Mouse (Mus musculus): ENCODE measurements at regions not wholly inside any gene's neighbourhood (a gene's known extent, or its start where the extent isn't known, plus 50 kb on each side); places are given as distances from the start of the nearest gene placed in this dataset.
A peak's percentile ranks its signal among the peaks of the same experiment; 100 is the strongest.
"Not testable (repeated sequence)": the region's sequence is repeated elsewhere in the genome, so short reads cannot be mapped to it uniquely, and the experiment has no call there.

DNA sequence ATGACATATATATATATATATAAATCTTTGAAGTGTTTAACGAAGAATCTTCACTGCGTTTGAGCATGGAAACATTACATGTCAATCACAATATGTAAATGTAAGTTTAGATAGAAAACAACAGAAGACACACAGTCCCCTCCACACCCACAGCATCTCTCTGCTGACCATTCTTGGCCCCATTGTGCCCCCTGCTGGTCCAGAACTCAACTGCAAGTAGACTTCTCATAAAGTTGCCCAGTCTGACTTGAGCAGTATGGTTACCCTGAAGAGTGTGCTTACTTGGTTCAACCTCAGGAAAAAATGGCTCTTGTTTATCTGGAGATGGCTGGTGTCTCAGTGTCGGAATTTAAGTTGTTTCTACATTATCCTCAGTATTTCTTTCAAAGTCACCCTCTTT lies 423.3 kb upstream of the Zfp386 start:
- Histone ChIP-seq H3K9me3 (replicated peaks) (peaks cover 19% of the 10 kb centered on the region), H3K27me3 (ENCODE audit: insufficient read depth, low read length) (no peaks in the 10 kb centered on the region), H3K36me3 (replicated peaks) (no peaks in the 10 kb centered on the region), H3K4me1 (ENCODE audit: insufficient read depth, low read depth, low read length) (no peaks in the 10 kb centered on the region), H3K4me3 (ENCODE audit: low read depth, low read length) (no peak overlapping the region)
- ATAC-seq (ENCODE audit: extremely low read depth, insufficient number of reproducible peaks, low FRiP score, poor library complexity, severe bottlenecking), result no peak
- TF ChIP-seq POLR2AphosphoS5 (IDR thresholded peaks at IDR 0.05; ENCODE audit: insufficient replicate concordance, low read depth, low read length), result no peak
- TF ChIP-seq GATA1 (IDR thresholded peaks at IDR 0.05; ENCODE audit: borderline replicate concordance, low read length), result no peak
- no peak for TF ChIP-seq TAL1 (conservative IDR thresholded peaks at IDR 0.05; ENCODE audit: low read depth, low read length)
- no peak for TF ChIP-seq GATA2 (IDR thresholded peaks at IDR 0.05; ENCODE audit: borderline replicate concordance, low read depth, low read length)
- TF ChIP-seq CTCF (IDR thresholded peaks at IDR 0.05; ENCODE audit: low read depth, low read length), result no peak
- DNase-seq (ENCODE audit: low spot score), result no peak

DNA sequence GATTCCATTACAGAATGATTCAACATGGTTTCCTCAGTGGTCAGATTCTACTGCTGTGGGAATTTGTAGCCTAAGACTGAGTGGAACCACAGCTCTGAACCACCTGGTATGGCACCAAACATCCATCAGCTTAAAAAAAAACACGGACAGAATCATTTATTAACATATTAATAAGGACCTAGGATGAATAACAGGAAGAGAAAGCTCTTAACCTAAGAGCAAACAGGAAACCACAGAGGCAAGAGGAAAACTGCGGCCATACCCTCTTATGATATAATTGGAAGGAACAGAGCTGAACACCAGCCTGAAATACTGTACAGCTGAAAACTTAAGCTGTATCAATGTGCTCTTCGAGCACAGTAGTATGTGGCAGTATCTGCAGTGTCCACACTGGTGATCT lies 399.9 kb upstream of the Zfp386 start:
- Histone ChIP-seq H3K27me3 (ENCODE audit: insufficient read depth, low read length) (no peaks in the 10 kb centered on the region), H3K4me3 (ENCODE audit: low read depth, low read length) (no peak overlapping the region), H3K9me3 (replicated peaks) (peaks cover 10% of the 10 kb centered on the region), H3K36me3 (replicated peaks) (no peaks in the 10 kb centered on the region), H3K4me1 (ENCODE audit: insufficient read depth, low read depth, low read length) (no peaks in the 10 kb centered on the region)
- no peak for DNase-seq (ENCODE audit: low spot score)
- TF ChIP-seq GATA1 (IDR thresholded peaks at IDR 0.05; ENCODE audit: borderline replicate concordance, low read length) (no peak), GATA2 (IDR thresholded peaks at IDR 0.05; ENCODE audit: borderline replicate concordance, low read depth, low read length) (no peak), POLR2AphosphoS5 (IDR thresholded peaks at IDR 0.05; ENCODE audit: insufficient replicate concordance, low read depth, low read length) (no peak), TAL1 (conservative IDR thresholded peaks at IDR 0.05; ENCODE audit: low read depth, low read length) (no peak), CTCF (IDR thresholded peaks at IDR 0.05; ENCODE audit: low read depth, low read length) (no peak)
- no peak for ATAC-seq (ENCODE audit: extremely low read depth, insufficient number of reproducible peaks, low FRiP score, poor library complexity, severe bottlenecking)

GRCm38 (mm10) chr12:115648161-115648560 lies 399.4 kb upstream of the Zfp386 start:
- DNase-seq (ENCODE audit: low spot score); H3K4me3 ChIP-seq (ENCODE audit: low read depth, low read length); H3K4me1 ChIP-seq (ENCODE audit: insufficient read depth, low read depth, low read length); ATAC-seq (ENCODE audit: extremely low read depth, insufficient number of reproducible peaks, low FRiP score, poor library complexity, severe bottlenecking); H3K9me3 ChIP-seq (replicated peaks); H3K36me3 ChIP-seq (replicated peaks); H3K27me3 ChIP-seq (ENCODE audit: insufficient read depth, low read length): not testable (repeated sequence)

GRCm38 (mm10) chr12:115655781-115656180 lies 391.7 kb upstream of the Zfp386 start:
- ATAC-seq (ENCODE audit: extremely low read depth, insufficient number of reproducible peaks, low FRiP score, poor library complexity, severe bottlenecking), result no peak
- TF ChIP-seq GATA1 (IDR thresholded peaks at IDR 0.05; ENCODE audit: borderline replicate concordance, low read length) (no peak), GATA2 (IDR thresholded peaks at IDR 0.05; ENCODE audit: borderline replicate concordance, low read depth, low read length) (no peak), TAL1 (conservative IDR thresholded peaks at IDR 0.05; ENCODE audit: low read depth, low read length) (no peak), CTCF (IDR thresholded peaks at IDR 0.05; ENCODE audit: low read depth, low read length) (no peak)
- H3K9me3 ChIP-seq (replicated peaks), result peaks cover 11% of the 10 kb centered on the region
- DNase-seq (ENCODE audit: low spot score), result no peak
- H3K4me3 ChIP-seq (ENCODE audit: low read depth, low read length), result no peak overlapping the region
- H3K36me3 ChIP-seq (replicated peaks), result no peaks in the 10 kb centered on the region
- no peaks in the 10 kb centered on the region for H3K27me3 ChIP-seq (ENCODE audit: insufficient read depth, low read length)
- H3K4me1 ChIP-seq (ENCODE audit: insufficient read depth, low read depth, low read length), result no peaks in the 10 kb centered on the region

GRCm38 (mm10) chr12:115664081-115664480 lies 383.4 kb upstream of the Zfp386 start:
- H3K9me3 ChIP-seq (replicated peaks); H3K27me3 ChIP-seq (ENCODE audit: insufficient read depth, low read length); DNase-seq (ENCODE audit: low spot score); H3K4me1 ChIP-seq (ENCODE audit: insufficient read depth, low read depth, low read length); H3K36me3 ChIP-seq (replicated peaks); H3K4me3 ChIP-seq (ENCODE audit: low read depth, low read length); ATAC-seq (ENCODE audit: extremely low read depth, insufficient number of reproducible peaks, low FRiP score, poor library complexity, severe bottlenecking): not testable (repeated sequence)

DNA sequence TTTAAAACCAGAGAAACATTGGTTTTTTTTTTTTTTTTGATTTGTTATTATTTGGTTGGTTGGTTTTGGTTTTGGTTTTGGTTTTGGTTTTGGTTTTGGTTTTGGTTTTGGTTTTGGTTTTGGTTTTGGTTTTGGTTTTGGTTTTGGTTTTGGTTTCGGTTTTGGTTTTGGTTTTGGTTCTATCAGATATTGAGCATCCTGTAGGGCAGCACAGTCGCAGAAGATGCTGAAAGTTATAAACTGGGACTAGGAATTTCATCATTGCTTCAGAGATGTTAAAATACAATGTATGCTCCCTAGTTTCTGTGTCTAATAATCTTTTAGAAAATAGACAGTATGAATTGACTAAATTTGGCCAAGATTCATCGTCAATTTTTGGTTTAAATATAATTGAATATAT lies 375.8 kb upstream of the Zfp386 start:
- H3K9me3 ChIP-seq (replicated peaks); H3K4me3 ChIP-seq (ENCODE audit: low read depth, low read length); H3K36me3 ChIP-seq (replicated peaks); H3K4me1 ChIP-seq (ENCODE audit: insufficient read depth, low read depth, low read length); H3K27me3 ChIP-seq (ENCODE audit: insufficient read depth, low read length); DNase-seq (ENCODE audit: low spot score): not testable (repeated sequence)
- 0 out of 2 replicates have a peak, but pooled peaks have one; percentile 22 for ATAC-seq (ENCODE audit: extremely low read depth, insufficient number of reproducible peaks, low FRiP score, poor library complexity, severe bottlenecking)

DNA sequence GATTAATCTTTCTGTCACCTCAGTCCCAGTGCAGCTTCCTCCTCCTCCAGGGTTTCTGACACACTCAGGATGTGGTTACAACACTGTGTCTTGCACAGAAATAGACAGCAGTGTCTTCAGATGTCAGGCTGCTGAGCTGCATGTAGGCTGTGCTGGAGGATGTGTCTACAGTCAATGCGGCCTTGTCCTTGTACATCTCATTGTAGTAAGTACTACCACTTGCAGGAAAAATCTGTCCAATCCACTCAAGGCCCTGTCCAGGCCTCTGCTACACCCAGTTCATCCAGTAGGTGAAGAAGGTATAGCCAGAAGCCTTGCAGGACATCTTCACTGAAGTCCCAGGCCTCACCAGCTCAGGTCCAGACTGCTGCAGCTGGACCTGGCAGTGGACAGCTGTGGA lies 355.7 kb upstream of the Zfp386 start:
- no peak for ATAC-seq (ENCODE audit: extremely low read depth, insufficient number of reproducible peaks, low FRiP score, poor library complexity, severe bottlenecking)
- no peak for TF ChIP-seq GATA2 (IDR thresholded peaks at IDR 0.05; ENCODE audit: borderline replicate concordance, low read depth, low read length)
- no peak for TF ChIP-seq GATA1 (IDR thresholded peaks at IDR 0.05; ENCODE audit: borderline replicate concordance, low read length)
- TF ChIP-seq POLR2AphosphoS5 (IDR thresholded peaks at IDR 0.05; ENCODE audit: insufficient replicate concordance, low read depth, low read length), result no peak
- no peak for TF ChIP-seq CTCF (IDR thresholded peaks at IDR 0.05; ENCODE audit: low read depth, low read length)
- TF ChIP-seq TAL1 (conservative IDR thresholded peaks at IDR 0.05; ENCODE audit: low read depth, low read length), result no peak

GRCm38 (mm10) chr12:115709813-115710212 lies 337.7 kb upstream of the Zfp386 start:
- not testable (repeated sequence) for H3K36me3 ChIP-seq (replicated peaks); H3K9me3 ChIP-seq (replicated peaks); H3K4me3 ChIP-seq (ENCODE audit: low read depth, low read length); H3K4me1 ChIP-seq (ENCODE audit: insufficient read depth, low read depth, low read length); H3K27me3 ChIP-seq (ENCODE audit: insufficient read depth, low read length); ATAC-seq (ENCODE audit: extremely low read depth, insufficient number of reproducible peaks, low FRiP score, poor library complexity, severe bottlenecking); DNase-seq (ENCODE audit: low spot score)

More for the DNA sequence above, 355.7 kb upstream of the Zfp386 start:
- no peaks in the 10 kb centered on the region for H3K4me1 ChIP-seq (ENCODE audit: insufficient read depth, low read depth, low read length)
- H3K9me3 ChIP-seq (replicated peaks), result no peaks in the 10 kb centered on the region
- no peaks in the 10 kb centered on the region for H3K27me3 ChIP-seq (ENCODE audit: insufficient read depth, low read length)
- no peak for DNase-seq (ENCODE audit: low spot score)
- no peak overlapping the region for H3K4me3 ChIP-seq (ENCODE audit: low read depth, low read length)
- no peaks in the 10 kb centered on the region for H3K36me3 ChIP-seq (replicated peaks)

DNA sequence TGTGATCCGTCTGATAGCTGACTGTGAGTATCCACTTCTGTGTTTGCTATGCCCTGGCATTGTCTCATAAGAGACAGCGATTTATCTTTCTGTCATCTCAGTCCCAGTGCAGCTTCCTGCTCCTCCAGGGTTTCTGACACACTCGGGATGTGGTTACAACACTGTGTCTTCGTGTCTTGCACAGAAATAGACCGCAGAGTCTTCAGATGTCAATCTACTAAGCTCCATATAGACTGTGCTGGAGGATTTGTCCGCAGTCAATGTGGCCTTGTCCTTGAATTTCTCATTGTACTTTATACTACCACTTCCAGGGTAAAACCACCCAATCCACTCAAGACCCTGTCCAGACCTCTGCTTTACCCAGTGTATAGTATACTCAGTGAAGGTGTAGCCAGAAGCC lies 305.5 kb upstream of the Zfp386 start:
- not testable (repeated sequence) for H3K4me3 ChIP-seq (ENCODE audit: low read depth, low read length); H3K9me3 ChIP-seq (replicated peaks); DNase-seq (ENCODE audit: low spot score); H3K4me1 ChIP-seq (ENCODE audit: insufficient read depth, low read depth, low read length); H3K27me3 ChIP-seq (ENCODE audit: insufficient read depth, low read length); H3K36me3 ChIP-seq (replicated peaks)
- ATAC-seq (ENCODE audit: extremely low read depth, insufficient number of reproducible peaks, low FRiP score, poor library complexity, severe bottlenecking), result peak; percentile 24; the same call in 1 of the 2 replicates

GRCm38 (mm10) chr12:115749586-115749985 lies 297.9 kb upstream of the Zfp386 start:
- not testable (repeated sequence) for H3K27me3 ChIP-seq (ENCODE audit: insufficient read depth, low read length); H3K36me3 ChIP-seq (replicated peaks); H3K4me3 ChIP-seq (ENCODE audit: low read depth, low read length); ATAC-seq (ENCODE audit: extremely low read depth, insufficient number of reproducible peaks, low FRiP score, poor library complexity, severe bottlenecking); H3K9me3 ChIP-seq (replicated peaks); DNase-seq (ENCODE audit: low spot score); H3K4me1 ChIP-seq (ENCODE audit: insufficient read depth, low read depth, low read length)

All from G1E (cell line).